Mouse (Mus musculus) gastrocnemius, adult 8-10 months (tissue): ENCODE results near the gene Cd82. TPM values are rescaled to one million over a fixed set of nuclear protein-coding genes. Genes with fewer than 3 reads are reported as not detected.

Experiments used
- DNase-seq, 2 experiments: peaks; one replicate each; pipeline ENCODE4 v3.0.0; 2022; ENCODE audit warnings: low spot score in 2 of 2
- total RNA-seq, 4 experiments: library from RNA; stranded (reverse); gene quantifications; 2 replicates each; pipeline ENCODE4 v1.2.4; 2022

Cd82 gene
- total RNA-seq, 4 experiments from 2014 or later, result 7.6 to 10.1 (median 9.8) TPM

DNA sequence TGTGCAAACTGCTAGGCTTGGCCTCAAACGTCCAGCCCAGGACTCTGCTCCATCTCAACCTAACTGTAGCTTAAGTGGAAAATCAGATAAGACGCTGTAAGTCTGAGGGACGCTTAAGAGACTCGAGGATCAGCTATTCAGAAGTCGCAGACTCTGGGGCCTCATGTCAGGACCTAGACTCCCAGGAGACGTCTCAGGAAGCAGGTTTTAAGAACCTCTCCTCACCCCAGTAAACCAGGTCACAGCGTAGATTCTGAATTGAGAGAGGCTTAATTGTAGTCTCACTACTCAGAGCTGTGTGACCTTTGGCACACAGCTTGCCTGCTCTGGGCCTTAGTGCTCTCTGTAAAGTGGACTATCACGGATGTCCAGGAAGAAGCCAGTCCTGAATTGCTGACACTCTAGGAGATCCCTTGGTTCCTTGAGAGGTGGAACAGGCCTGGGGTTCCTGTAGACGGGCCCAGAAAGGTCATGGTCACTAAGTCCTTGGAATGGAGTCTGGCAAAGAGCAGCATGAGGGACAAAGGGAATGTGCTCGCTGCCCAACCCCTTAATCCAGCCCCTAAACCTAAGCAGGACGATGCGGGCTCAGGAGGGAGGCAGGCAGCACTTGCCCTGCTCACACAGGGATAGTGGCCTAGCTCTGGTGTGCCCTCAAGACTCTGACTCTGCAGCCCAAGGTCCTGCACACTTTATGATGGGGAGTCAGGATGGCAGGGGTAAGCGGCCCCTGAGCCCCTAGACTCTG is 16.2 kb downstream of the Cd82 start:
- no peak for DNase-seq

DNA sequence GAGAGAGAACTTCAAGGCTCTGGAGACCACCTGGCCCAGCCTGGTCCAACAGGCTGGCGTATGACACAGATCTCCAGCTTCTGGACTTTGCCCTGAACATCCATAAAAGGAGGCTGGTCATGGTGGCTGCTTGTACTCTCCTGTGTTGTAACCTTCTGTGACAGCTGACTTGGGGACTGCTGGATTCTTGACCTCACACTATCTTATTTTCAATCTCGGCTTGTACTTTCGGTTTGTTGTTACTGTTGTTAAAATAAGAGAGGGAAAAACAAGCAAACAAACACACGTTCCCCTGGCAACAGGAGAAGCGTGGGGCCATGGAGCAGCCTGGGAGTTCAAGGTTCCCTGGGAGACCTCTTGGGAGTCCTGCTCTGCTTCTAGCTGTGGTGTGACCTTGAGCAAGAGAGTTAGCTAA is 17.7 kb downstream of the Cd82 start:
- DNase-seq, result no peak

DNA sequence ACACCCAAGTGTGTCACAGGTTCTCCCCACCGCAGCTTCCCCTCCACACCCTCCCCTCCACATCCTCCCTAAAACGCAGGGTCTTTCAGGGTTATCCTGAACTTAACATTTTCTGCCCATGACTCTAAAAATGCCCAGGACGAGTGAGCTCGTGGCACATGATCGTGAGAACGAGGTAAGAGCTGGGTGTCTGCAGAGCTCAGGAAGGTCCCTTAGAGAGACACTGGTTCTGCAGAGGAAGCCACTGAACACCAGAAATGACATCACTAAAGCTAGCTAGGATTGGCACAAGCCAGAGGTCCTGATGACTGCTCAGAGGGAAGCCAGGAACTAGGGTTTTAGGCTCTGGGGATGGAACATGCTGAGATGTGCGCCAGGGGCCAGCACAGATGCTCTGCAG is 18.7 kb downstream of the Cd82 start:
- DNase-seq, result no peak

DNA sequence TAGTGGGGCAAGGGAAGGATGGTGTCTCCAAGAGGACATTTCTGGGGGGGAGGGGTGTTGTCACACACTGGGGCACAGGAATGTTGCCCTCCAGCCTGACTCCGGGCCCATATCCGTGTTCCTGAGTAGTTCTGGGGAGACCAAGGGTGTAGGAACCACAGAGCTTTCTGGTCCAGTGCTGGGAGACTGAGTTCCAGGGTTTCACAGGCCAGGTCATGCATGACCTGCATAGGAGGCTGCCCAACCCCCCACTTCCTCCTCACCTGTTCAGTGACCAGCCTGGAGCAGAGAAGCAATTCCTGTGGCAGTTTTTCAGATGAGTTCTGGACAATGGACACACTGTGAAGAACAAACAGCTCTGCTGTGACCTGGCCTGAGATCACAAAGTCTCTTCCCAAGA is 19.8 kb downstream of the Cd82 start:
- DNase-seq, result no peak

DNA sequence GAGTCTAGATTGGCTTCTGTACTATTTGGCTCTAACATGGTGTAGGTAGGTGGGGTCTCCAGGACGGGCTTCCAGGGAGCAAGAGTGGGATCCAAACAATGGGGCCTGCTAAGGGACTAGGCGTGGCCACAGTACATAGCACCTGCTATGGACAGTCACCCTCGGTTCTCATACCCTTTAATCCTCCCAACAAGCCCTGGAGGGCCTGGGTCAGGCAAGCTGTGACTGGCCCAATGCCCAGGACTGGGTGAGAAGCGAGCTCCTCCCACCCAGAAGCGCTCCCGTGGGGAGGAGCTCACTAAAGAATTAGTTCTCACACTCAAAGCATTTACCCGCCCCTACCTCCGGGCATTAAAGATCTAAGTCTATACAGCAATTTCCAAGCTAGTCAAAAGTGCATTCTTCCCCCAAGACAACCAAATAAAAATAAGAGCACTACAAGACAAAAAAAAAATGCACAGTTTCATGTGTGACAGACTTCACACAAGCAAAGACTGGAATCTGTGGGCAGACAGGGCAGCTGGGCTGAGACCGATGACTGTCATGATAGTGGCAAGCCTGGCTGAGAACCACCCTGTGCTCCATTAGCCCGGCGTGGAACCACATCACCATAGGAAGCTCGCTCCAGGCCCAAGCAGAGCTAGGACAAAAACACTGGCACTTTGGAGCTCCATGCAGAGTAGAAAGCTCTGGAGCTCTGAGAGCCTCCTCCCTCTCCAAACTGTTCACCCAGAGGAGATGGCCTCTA is 23.0 kb downstream of the Cd82 start:
- no peak for DNase-seq

DNA sequence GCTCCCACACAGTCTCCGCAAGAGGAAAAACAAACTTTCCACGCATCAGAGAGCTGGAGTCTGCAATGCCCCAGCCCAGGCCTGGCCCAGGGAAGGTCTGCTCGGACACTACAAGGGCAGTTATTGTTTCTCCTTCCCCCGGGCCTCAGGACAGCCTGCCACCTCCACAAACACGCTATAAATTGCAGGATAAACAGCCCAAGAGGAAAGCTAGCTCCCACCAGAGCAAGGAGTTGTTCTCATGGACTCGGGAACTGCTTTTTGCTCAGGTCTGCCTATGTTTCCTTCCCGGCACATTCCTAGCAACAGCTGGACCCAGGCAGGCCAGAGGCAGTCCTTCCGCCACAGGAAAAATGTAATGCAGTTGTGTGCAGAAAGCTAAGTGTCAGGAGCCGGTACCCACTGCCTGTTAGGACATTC is 23.6 kb downstream of the Cd82 start:
- no peak for DNase-seq

DNA sequence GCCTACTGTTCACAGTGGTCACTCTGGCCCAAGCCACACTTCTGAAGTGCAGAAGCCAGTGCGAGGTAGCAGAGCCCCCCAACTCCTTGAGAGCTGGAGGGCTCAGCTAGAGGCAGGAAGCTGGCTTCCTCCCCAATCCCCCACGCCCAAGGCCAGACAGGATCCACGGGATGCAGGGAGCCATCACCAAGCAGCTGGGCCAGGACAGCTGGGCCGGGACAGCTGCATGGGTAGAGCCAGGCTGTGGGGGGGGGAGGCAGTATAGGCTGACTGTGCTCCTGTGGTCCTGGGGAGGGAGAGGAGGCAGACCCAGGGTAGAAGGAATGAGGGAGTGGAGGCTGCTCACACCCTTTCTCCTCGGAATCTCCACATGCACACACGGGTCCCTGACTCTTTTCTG is 24.6 kb downstream of the Cd82 start:
- no peak for DNase-seq

DNA sequence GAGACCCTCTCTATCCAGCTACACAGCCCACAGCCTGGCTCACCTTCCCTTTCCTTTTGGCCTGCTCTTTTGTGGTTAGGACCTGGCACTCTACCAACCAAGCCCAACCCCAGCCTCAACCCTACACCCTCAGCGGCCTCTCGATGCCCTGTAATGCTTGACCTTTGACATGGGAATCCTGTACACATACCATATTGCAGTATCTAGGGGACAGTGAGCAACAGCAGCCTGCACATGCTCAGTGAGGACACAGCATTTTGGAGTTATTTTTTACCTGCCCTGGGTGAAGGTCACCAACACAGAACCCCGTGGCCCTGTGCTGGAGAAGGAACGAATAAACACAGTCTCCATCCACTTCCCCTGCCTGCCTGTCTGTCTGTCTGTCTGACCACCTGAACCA is 27.4 kb downstream of the Cd82 start:
- no peak for DNase-seq

DNA sequence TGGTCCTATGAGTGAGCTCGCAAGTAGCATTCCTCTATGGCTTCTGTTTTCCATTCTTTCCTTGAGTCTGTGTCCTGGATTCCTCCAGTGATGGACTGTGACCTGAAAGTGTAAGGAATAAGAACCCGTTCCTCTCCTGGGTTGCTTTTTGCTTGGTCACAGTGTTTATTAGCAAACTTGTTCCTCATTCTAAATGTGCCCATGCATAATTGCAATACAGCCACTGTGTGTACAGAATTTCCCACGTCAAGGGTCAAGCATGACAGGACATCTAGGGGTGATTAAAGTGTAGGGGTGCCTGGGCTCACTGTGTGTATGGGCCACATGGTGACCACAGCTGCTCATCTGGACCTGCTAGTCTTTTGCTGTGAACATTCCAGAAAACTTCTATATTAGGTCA is 28.0 kb downstream of the Cd82 start:
- DNase-seq, result no peak

DNA sequence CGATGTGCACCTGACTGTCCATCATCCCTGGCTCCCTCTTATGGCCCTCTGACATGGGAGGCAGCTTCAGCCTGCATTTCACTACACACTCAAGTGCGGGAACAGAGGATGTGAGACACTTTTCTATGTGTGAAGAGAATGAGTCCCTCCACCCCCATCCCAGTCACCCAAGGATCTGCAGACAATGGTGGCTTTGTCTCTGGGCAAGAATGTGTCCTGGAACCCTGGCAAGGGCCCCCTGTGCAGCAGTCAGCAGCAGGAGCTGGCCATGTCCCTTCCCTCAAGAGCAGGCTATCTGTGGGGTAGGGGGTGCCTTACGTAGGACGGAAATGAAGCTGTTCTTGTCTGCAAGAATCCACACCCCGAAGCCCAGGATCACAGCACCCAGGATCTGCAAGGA is 29.4 kb downstream of the Cd82 start:
- DNase-seq, result no peak

DNA sequence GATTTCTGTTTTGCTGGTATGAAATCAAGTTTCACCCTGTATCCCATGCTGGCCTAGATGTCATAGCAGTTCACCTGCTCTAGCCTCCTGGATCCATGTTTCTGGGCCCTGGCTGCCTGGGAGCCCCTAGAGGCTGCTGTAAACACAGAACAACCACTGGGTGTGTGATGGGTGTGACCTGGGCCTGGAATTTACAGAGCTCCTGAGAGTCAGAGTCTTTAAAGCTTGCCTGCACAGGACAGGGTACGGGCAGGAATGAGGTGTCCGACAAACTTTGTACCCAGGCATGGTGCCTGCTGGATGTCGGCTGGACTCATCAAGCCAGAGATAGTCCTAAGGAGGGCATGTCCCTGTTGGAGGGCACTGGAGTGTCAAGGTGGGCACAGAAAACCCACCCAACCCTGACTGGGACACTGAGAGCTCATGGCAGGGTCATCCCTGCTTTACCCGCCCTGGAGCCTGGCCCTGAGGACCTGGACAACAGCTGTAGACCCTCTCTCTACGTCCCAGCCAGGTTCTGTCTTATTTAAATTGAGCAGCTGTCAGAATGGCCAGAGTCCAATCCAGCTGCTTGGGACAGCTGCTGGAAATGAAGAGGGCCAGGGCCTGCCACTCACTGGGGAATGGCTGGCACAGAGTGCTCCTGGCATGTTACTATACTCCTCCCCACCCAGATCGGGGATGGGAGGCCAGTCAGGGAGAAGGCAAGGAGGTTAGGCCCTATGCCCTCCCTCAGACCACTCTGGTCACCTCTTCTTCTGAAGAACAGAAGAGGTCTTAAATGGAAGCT is 30.1 kb downstream of the Cd82 start:
- no peak for DNase-seq

DNA sequence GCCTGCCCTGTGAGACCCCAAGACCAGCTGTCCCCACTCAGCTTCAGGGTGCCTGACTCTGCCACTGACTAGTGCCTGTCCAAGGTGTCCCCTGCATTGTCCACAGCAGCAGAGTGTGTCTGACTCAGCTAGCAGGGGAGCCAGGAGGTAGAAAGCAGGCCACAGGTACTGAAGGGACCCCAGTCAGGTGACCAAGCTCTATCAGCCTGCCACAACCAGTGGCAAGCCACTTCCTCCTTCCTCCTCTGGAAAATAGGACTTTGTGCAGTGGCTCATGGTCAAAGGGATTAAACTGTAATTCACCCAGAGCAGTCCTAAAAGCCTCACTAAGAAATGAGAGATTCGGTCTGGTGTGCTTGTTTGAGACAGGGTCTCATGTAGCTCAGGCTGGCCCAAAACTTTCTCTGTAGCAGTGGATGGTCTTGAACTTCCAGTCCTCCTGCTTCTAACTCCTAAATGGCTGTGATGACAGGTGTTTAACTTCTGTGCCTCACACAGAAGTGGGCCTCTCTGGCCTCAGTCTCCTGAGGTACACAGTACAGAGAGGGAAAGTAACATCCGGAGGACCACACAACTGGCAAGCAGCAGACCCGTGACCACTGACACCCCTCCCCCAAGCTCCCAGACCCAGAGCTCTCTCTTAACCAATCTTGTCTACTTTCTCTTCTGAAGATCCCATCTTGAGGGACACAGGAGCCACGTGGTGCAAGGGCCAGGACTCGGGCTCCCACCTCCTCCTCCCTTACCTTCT is 31.2 kb downstream of the Cd82 start:
- DNase-seq, result no peak

DNA sequence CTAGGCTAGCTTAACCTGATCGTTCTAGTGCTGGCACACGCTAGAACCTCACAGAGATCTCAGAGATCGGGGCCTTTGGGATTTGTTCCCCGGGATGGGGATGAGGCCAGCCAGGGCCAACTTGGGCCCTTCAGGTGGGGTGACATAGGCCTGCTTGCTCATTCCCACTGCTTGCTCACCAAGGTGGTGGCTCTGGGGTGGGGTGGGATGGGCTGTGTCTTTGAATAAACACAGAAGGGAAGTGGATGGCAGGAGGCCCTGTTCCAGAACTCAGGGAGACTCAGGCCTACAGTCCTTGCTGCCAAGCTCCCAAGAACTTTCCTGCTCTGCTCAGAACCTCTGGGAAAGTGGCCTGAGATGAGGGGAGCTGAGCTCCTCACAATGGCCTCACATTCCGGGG is 31.9 kb downstream of the Cd82 start:
- no peak for DNase-seq

DNA sequence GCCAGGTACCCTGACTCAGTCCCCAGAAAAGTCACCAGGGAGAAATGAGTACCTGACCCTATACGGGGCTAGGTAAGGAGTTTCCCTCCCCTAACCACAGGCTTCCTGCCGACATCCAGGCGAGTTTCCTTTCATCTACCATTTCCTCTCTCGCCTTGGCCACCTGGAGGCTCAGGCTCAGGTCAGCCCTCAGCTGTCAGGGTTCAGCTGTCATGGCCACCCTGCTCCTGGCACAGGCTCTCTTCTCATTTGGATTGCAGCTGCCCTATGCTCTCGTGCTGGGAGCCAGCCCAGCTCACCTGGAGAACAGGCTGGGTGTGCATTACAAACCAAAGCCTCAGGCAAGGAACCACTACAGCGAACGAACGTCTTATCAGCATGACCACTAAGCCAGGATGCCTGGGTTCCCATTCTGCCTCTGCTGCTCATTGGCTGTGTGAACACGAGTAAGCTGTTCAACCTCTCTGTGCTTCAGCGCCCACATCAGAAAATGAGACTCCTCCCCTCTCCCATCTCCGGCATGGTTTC is 34.9 kb downstream of the Cd82 start:
- no peak for DNase-seq

DNA sequence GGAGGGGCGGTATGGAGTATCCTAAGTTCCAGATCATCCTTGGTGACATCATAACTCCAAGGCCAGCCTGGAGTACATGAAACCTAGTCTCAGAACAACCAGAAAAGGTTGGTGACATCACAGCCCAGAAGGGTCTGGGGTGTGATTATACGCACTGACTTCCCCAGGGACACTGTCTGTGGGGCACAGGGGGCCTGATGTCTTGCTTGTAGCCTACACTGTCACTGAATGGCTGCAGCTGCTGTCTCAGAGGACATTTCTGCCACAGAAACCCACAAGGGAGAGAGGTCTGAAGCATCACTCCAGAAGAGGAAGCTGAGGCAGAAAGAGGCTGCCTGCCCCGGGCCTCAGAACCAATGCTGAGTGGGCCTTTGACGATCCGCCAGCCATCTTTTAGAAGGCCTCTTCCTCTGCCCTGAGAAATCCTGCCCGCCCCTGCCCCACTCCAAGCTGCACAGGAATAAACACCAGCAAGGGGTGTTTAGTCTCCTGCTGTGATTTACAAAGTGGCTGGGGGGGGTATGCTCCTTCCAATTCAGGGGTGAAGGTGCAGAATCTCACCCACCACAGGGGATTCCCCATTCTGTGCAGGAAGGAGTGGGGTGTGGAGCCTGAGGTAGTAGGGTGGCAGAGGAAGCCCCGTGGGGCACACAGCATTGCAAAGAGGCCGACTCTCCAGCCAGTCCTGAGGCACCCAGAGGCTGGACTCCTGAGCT is 35.8 kb downstream of the Cd82 start:
- DNase-seq, result no peak

DNA sequence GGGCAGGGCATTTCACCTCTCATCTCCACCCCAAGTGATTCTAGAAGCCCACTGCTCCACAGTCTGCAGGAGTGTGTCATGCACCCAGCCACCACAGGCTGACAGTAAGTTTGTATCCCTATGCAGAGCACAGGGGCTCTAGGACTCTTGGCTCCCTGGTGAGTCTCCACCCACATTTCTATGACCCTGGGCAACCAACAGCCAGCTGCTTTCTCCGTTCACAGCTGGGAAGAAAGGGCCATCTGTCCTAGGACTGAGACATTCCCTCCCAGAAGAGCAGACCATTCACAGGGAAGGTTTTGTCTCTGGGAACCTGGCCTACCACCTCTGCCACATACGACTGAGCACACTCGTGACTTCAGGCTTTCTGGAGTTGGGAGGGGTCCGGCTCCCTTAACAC is 37.1 kb downstream of the Cd82 start:
- DNase-seq, result no peak

DNA sequence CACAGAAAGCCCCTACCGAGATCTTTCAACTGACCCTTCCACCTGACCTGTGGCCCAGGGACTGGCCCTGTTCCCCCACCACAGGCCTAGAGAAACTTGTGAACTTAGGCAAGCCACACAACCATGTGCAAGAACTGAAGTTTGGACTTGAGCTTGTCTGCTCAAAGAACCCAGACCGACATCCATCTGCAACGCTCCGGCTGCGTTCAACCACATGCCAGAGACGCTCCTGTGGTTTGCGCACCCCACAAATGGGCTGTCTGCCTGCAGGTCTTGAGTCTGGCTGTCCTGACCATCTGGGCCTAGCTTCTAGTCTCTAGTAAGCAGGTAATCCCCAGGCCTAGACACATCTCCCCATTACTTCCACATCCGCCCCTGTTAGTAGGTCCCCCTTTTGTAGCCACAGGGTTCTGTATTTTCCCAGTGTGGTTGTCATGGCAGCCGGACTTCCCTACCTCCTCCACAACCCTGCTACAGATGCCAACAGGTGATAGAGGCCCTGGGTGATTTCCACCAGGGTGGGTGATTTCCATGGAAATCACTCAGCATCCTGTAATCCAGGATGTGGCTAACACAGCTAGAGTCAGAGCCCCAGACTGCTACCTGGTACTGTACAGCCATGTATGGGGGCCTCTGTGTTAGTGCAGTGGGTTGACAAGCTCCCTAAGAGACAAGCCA is 38.5 kb downstream of the Cd82 start:
- DNase-seq, result no peak

DNA sequence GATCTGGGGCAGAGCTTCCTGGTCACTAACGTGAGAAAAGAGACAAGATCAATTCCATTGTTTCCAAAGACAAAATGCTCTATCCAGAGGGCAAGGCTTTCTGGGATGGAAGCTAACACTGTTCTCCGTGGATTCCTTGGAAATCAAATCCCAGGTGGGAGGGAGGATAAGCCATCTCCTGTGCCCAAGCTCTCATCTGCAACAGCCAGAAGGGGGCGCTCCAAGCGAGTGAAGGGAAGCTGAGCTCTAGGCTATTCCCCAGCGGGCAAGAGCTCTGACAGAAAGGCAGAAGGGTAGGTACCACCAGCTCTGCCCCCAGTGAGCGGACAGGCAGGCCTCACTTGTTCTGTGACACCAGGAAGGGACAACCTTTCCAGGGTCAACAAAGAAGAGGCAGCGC is 41.6 kb downstream of the Cd82 start:
- DNase-seq, result peak; percentile 50 to 60

DNA sequence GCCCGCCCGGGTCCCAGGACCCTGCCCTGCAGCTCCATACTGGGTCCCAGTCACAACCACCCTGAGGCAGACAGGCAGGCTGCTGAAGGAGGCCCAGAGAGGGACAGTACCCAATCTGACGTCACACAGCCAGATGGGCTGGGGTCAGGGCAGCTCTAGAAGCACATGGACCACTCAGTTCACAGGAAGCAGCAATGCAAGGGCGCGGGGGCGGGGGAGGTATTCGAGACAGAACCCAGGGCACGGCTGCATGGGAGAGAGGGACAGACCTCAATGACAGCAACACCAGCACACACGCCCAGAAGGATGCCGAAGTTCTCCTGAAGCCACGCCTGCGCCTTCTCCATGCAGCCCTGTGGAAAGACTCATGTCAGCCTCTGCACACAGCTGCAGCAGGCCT is 43.0 kb downstream of the Cd82 start:
- DNase-seq, result no peak

DNA sequence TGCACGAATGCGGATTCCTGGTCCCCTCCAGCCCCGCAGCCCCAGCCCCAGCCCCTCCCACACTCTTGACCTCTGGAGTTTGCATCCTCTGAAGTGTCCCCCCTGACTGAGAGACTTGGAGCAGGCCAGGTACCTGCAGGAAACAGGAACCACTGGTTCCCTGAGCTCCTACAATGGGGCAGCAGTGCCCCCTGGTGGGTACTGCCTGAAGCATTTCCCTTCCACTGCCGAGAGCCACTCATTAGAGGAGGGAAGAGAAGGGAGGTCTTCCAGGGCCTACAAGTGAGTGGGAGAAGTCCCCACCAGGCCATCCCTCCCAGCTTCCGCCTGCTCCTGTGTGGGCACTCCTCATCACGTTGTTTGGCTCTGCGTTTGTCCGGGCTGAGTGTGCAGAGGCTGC is 44.5 kb downstream of the Cd82 start:
- peak; percentile 37 for DNase-seq
